Mouse (Mus musculus) erythroblast, adult 5-6 weeks (primary cell): ENCODE data around the gene Supt3. TPM values are rescaled to one million over a fixed set of nuclear protein-coding genes. Genes with fewer than 3 reads are reported as not detected.

ENCODE experiments used
- total RNA-seq, 2 experiments: library from RNA; stranded (forward) in 1 of 2; stranded (reverse) in 1 of 2; fragments of 150-400 nt in 1 of 2; fragments of 200-764, 138-1000 nt in 1 of 2; gene quantifications; 2 replicates each; pipeline versions ENCODE4 v1.2.3 to v1.2.4; 2015 to 2017; ENCODE audit warnings: low replicate concordance in 2 of 2

Gene Supt3
- total RNA-seq, 2 experiments from 2014 or later, result 9.5 to 9.6 TPM

Other genes with a start within 250 kb of the Supt3 start
- 3.3 and 15.0 TPM in 2 replicates for gene Runx2, start 37.6 kb downstream of the Supt3 start, total RNA-seq (2015; ENCODE audit: low replicate concordance)
- gene Runx2, start 37.6 kb downstream of the Supt3 start, total RNA-seq (2017; ENCODE audit: low replicate concordance), result 3.2 and 3.9 TPM in 2 replicates